Mouse (Mus musculus) B cell, adult 2 months (primary cell): ENCODE results near the gene Neu1.
"Not testable (repeated sequence)": the region's sequence is repeated elsewhere in the genome, so short reads cannot be mapped to it uniquely, and the experiment has no call there.

Experiments
- DNase-seq, 2 experiments: peaks; one replicate each; pipeline ENCODE4 v3.0.0; 2022

Gene Neu1

DNA sequence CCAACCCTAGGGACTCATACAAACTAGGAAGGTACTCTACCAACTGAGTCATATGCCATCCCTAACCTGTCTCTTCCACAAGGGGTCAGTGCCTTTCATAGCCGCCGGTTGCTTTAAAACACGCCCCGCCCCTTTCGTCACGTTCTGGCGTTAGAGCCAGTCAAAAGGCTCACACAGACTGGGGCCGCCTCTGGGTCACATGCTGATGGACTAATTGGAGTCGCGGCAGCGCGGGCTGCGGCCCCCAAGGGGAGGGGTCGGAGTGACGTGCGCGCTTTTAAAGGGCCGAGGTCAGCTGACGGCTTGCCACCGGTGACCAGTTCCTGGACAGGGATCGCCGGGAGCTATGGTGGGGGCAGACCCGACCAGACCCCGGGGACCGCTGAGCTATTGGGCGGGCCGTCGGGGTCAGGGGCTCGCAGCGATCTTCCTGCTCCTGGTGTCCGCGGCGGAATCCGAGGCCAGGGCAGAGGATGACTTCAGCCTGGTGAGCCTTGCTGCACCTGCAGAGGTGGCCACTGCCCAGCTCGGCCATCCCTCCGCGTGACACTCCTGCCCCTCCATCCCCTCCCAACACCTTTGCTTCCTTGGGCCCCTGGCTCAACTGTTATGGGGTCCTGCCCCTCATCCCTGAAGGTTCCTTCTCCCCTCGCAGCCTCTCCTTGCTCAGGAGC is at the start of gene Neu1:
Gene Neu1 (plus strand): TSS at position 193 of the 674 bp plus-strand sequence.
- DNase-seq: peak; percentile 96 to 97

GRCm38 (mm10) chr17:34881683-34882310 is 49.3 kb upstream of the Neu1 start, which contains the start of gene Gm20547:
Gm20547 (minus strand) TSS chr17:34882042.
- DNase-seq: no peak

DNA sequence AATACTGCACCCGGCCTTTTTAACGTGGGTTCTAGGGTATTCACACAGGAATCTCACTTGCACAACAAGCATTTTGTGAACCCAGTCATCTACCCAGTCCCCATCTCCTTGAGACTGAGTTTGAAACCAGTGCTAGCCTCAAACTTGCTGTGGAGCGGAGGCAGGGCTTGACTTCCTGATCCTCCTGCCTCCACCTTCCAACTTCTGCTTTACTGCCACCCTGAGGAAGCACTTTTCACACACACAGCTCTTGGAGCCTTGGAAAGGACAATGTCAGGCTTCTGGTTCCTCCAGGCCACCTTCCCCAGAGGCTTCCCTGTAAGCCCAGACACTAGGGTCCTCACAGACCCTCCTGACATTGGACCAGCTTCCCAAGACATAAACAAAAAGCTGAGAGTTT is 47.7 kb upstream of the Neu1 start:
- DNase-seq: no peak

- no peak for DNase-seq
Measured at GRCm38 (mm10) chr17:34884704-34885103, 46.3 kb upstream of the Neu1 start.

GRCm38 (mm10) chr17:34885615-34886014 is 45.4 kb upstream of the Neu1 start:
- no peak for DNase-seq

DNA sequence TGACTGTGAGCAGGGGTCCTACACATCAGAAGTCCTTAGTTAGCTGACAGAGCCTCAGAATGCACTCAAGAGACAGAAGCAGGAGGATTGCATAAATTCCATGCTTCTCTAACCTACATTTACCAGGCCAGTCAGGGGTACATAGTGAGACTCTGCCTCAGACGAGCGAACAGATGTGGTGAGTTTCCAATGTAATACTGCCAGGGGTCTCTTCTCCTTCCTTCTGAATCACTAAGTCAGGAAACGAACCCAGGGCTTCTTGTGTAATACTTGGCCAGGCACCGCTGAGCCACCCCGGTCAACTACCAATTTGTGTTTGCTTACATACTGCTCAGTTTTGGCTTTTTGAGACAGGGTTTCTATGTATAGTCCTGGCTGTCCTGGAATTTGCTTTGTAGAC is 43.1 kb upstream of the Neu1 start:
- DNase-seq: no peak

GRCm38 (mm10) chr17:34890074-34890743 is 40.8 kb upstream of the Neu1 start:
- DNase-seq: no peak

DNA sequence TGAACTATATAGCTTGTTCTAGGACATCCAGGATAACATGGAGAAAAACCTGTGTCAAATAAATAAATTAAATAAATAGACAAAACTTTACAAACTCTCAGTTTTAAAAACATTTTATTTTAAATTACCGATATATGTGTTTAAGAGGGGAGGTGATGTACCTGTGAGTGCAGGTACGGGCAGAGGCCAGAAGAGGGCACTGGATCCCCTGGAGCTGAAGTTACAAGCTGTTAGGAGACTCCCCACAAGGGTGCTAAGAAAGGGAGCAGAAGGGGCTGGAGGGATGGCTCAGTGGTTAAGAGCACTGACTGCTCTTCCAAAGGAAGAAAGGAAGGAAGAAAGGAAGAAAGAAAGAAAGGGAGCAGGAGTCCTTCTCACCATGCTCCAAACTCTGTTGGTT is 39.7 kb upstream of the Neu1 start:
- DNase-seq: peak in 1 of 2 experiments; percentile 33

DNA sequence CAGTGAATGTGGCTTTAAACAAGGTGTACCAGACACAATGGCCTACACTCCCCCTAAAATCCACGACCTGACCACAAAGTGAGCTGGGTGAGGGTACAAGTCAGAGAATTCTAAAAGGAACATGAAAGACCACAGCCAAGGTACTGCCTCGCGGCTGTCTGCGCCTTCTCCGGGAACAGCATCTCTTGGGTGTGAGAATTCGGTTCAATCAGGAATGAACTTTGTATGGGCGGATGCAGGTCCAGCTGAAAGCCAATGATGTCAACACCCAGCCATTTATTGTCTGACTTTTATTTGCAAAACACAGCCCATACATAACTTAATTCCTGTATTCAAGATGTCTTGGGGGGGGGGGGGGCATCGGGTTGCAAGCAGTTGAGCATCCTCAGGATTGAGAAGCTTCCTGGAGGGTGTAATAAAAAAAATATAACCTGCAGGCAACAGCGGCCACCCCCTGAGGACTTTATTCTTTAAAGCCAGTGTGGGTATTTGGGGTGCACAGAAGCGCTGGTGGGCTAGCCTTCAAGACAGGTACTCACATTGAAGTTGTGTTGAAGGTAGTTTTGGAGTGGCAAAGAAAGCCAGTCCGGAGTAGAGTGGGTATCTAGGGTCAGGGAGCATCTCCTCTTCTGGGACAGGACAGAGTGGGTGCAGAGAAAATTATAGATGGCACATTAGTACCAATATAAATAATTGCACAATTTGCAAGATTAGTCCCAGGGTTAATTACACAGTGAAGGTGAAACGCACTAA is 37.8 kb upstream of the Neu1 start:
- no peak for DNase-seq

DNA sequence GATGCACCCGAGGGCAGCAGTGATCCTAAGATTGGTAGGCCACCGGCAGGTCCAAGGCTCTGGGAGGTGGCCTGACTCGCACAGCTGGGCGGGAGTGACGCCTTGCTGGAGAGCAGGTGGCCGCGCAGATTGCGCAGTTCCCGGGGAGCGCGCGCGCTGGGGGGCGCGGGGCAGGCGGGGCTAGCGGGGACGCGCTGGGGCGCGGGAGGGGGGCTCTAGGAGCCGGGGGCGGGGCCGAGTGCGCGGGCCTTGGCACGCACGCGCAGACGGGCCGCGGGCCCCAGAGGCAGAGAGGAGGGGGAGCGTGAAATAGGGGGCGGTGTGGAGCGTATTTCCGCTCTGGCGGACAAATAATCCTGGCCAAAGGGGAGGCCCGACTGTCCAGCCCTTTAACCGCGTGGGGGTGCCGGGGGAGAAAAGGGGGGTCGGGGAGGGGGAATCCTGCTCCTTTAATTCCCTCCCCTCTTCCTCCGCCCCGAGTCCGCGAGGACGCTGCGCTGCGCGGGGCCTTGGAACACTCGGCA is 36.9 kb upstream of the Neu1 start:
- peak; percentile 88 to 90 for DNase-seq

- DNase-seq: no peak
Measured at GRCm38 (mm10) chr17:34894801-34895530, 36.1 kb upstream of the Neu1 start.

DNA sequence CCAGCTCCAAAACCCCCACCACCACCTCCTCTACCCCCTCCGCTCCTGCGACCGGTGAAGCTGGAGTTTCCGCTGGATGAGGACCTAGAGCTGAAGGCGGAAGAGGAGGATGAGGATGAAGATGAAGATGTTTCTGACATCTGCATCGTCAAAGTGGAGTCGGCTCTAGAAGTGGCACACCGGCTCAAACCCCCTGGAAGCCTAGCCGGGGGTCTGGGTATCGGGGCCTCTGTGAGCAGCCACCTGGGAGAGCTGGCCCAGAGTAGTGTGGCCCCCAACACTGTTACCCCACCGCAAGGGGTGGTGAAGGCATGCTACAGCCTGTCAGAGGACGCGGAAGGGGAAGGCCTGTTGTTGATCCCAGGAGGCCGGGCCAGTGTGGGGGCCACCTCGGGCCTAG is 35.3 kb upstream of the Neu1 start:
- DNase-seq: no peak

DNA sequence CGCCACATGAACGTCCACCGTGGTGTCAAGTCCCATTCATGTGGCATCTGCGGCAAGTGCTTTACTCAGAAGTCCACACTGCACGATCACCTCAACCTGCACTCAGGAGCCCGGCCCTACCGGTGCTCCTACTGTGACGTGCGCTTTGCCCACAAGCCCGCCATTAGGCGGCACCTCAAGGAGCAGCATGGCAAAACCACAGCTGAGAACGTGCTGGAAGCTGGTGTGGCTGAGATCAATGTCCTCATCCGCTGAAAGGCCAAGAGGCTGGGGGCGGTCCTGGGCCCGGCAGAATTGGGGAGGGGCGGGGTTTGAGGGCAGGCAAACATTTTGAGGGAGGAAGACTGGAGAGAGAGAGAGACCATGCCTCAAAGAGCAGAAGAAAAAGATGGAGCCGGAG is 34.7 kb upstream of the Neu1 start:
- DNase-seq: no peak

GRCm38 (mm10) chr17:34897373-34898159 is 33.5 kb upstream of the Neu1 start:
- DNase-seq: peak in 1 of 2 experiments; percentile 23

DNA sequence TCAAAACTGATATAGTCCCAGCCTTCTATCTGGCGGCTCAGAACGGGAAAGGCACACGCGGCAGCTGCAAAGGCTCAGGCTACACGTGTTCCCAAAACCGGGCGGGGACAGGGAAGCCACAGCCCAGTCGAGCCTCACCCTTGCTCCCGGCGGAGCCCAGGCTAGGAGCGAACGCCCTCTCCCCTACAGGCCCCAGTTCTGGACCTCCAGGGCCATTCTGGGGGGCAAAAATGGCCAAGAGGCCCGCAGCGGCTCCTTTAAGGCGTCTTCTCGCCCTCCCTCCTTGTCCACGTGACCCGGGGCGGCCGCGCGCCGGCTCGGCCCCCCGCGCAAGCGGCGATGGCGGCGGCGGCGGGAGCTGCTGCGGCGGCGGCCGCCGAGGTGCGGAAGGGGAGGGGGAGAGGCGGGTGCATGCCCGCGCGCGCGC is 32.9 kb upstream of the Neu1 start, which contains the start of the genes C2 and Ehmt2:
Gene C2 (minus strand): TSS at position 106 of the 427 bp plus-strand sequence.
Gene Ehmt2 (plus strand): TSS at position 310 of the 427 bp plus-strand sequence.
- DNase-seq: peak; percentile 76 to 81

GRCm38 (mm10) chr17:34898706-34899052 is 32.4 kb upstream of the Neu1 start:
- DNase-seq: no peak

- DNase-seq: peak; percentile 53 to 62
Measured at GRCm38 (mm10) chr17:34899053-34899889, 31.8 kb upstream of the Neu1 start.

DNA sequence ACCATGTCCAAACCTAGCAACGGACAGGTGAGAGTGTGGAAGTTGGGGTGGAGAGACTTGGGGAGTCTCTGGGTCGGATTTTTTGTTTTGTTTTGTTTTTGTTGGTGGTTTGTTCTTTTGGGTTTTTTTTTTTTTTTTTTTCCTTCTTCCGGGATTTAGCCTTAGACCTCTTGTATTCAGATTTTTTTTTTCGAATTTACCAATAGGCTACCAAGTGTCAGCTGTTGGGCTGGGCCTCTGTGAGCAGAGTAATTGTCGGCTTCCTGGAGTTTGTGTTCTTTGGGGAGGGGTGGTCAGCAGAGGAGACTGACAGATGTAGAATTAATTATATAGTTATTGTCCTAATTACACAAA is 31.2 kb upstream of the Neu1 start:
- peak in 1 of 2 experiments; percentile 33 for DNase-seq

DNA sequence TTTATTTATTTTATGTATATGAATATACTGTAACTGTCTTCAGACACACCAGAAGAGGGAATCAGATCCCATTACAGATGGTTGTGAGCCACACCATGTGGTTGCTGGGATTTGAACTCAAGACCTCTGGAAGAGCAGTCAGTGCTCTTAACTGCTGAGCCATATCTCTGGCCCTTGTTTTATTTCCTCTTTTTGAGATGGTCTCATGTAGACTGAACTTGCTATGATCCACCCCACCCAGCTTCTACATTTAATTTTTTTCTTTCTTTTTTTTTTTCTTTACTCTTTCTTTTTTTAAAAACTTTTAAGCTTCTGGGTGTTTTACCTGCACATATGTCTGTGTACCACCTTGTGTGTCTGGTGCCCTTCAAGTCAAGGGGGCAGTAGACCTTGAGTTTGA is 30.2 kb upstream of the Neu1 start:
- not testable (repeated sequence) for DNase-seq

- not testable (repeated sequence) for DNase-seq
Measured at GRCm38 (mm10) chr17:34901948-34902347, 29.1 kb upstream of the Neu1 start.
